Mouse (Mus musculus) heart, embryonic 10.5 days (tissue): ENCODE data around the gene Cmtm3. TPM values are rescaled to one million over a fixed set of nuclear protein-coding genes. Genes with fewer than 3 reads are reported as not detected.

ENCODE experiments used
- DNase-seq: peaks from one replicate; pipeline ENCODE4 v3.0.0-alpha.2; 2017; ENCODE audit warnings: low spot score
- H3K27ac ChIP-seq: fragments of 300-500 bp; sonication (generic); 2 replicates; pipeline ENCODE4 v1.5.1; 2016; ENCODE audit warnings: mild to moderate bottlenecking
- H3K27me3 ChIP-seq: fragments of 300-500 bp; sonication (generic); 2 replicates; pipeline ENCODE4 v1.6.1; 2016; ENCODE audit warnings: mild to moderate bottlenecking; ENCODE audit not compliant: poor library complexity, insufficient read depth, severe bottlenecking
- H3K36me3 ChIP-seq: fragments of 300-500 bp; sonication (generic); 2 replicates; pipeline ENCODE4 v1.6.1; 2016; ENCODE audit warnings: mild to moderate bottlenecking, moderate library complexity
- H3K4me1 ChIP-seq: fragments of 300-500 bp; sonication (generic); 2 replicates; pipeline ENCODE4 v1.6.1; 2016; ENCODE audit warnings: mild to moderate bottlenecking
- H3K4me3 ChIP-seq: fragments of 300-500 bp; sonication (generic); 2 replicates; pipeline ENCODE4 v1.5.1; 2016; ENCODE audit warnings: mild to moderate bottlenecking, moderate library complexity
- H3K9me3 ChIP-seq: fragments of 300-500 bp; sonication (generic); 2 replicates; pipeline ENCODE4 v1.6.1; 2016; ENCODE audit warnings: mild to moderate bottlenecking, moderate library complexity
- WGBS: fragments of 180-500 bp; shearing (Covaris S2); methylation state at CpG from one replicate; pipeline ENCODE4 v1.1.7; 2016; 5-methylcytosine and 5-hydroxymethylcytosine counted together
- polyA plus RNA-seq: library from polyadenylated mRNA; unstranded; fragments of >200 nt; fragmentation: Nextera tagmentation; extraction: Ambion mirVana; gene quantifications from 2 replicates; pipeline ENCODE4 v1.2.1, GENCODE M21; 2016

Cmtm3 gene
- polyA plus RNA-seq, 1 experiment from 2014 or later = 103 TPM

- WGBS = 43% methylated on average over 5 of the region's 5 CpGs
- Histone ChIP-seq H3K4me3 (no peak overlapping the region), H3K9me3 (no peaks in the 10 kb centered on the region), H3K4me1 (no peaks in the 10 kb centered on the region), H3K27me3 (no peaks in the 10 kb centered on the region), H3K27ac (no peak overlapping the region), H3K36me3 (no peaks in the 10 kb centered on the region)
- DNase-seq = peak; percentile 31
Observed at GRCm38 (mm10) chr8:104332665-104333631, 6.3 kb upstream of the Cmtm3 start.

GRCm38 (mm10) chr8:104333786-104334185, 5.4 kb upstream of the Cmtm3 start:
- WGBS = 62% methylated on average over 5 of the region's 5 CpGs
- Histone ChIP-seq H3K9me3 (no peaks in the 10 kb centered on the region), H3K27ac (no peak overlapping the region), H3K36me3 (no peaks in the 10 kb centered on the region), H3K4me3 (no peak overlapping the region), H3K27me3 (no peaks in the 10 kb centered on the region), H3K4me1 (no peaks in the 10 kb centered on the region)
- peak; percentile 46 for DNase-seq

GRCm38 (mm10) chr8:104334196-104334595, 5.0 kb upstream of the Cmtm3 start:
- Histone ChIP-seq H3K4me3 (no peak overlapping the region), H3K36me3 (no peaks in the 10 kb centered on the region), H3K9me3 (no peaks in the 10 kb centered on the region), H3K4me1 (peaks cover 2% of the 10 kb centered on the region), H3K27ac (no peak overlapping the region), H3K27me3 (no peaks in the 10 kb centered on the region)
- 78% methylated on average over 1 of the region's 1 CpGs for WGBS
- no peak for DNase-seq

GRCm38 (mm10) chr8:104336806-104337205, 2.4 kb upstream of the Cmtm3 start:
- no peaks in the 10 kb centered on the region for H3K27me3 ChIP-seq
- no peaks in the 10 kb centered on the region for H3K9me3 ChIP-seq
- 85% methylated on average over 1 of the region's 1 CpGs for WGBS
- H3K4me3 ChIP-seq = no peak overlapping the region
- H3K36me3 ChIP-seq = no peaks in the 10 kb centered on the region
- no peak overlapping the region for H3K27ac ChIP-seq
- peaks cover 23% of the 10 kb centered on the region for H3K4me1 ChIP-seq
- peak; percentile 68 for DNase-seq

- 57% methylated on average over 3 of the region's 3 CpGs for WGBS
- peak; percentile 61 for DNase-seq
- Histone ChIP-seq H3K36me3 (no peaks in the 10 kb centered on the region), H3K27me3 (no peaks in the 10 kb centered on the region), H3K4me3 (no peak overlapping the region), H3K4me1 (peaks cover 24% of the 10 kb centered on the region), H3K27ac (no peak overlapping the region), H3K9me3 (no peaks in the 10 kb centered on the region)
Observed at GRCm38 (mm10) chr8:104337890-104338289, 1.3 kb upstream of the Cmtm3 start.

- Histone ChIP-seq H3K27me3 (no peaks in the 10 kb centered on the region), H3K4me1 (peaks cover 32% of the 10 kb centered on the region), H3K9me3 (no peaks in the 10 kb centered on the region), H3K36me3 (peaks cover 4% of the 10 kb centered on the region), H3K27ac (peak overlapping the region; percentile 95), H3K4me3 (peak overlapping the region; percentile 74)
- WGBS = 4% methylated on average over 6 of the region's 6 CpGs
- DNase-seq = peak; percentile 73
Observed at GRCm38 (mm10) chr8:104339983-104340232, 698 bp downstream of the Cmtm3 start.

GRCm38 (mm10) chr8:104340233-104341105, 1.3 kb downstream of the Cmtm3 start:
- H3K27me3 ChIP-seq = no peaks in the 10 kb centered on the region
- H3K4me1 ChIP-seq = peaks cover 32% of the 10 kb centered on the region
- peak overlapping the region; percentile 95 for H3K27ac ChIP-seq
- no peaks in the 10 kb centered on the region for H3K9me3 ChIP-seq
- WGBS = under 1% methylated on average over 52 of the region's 54 CpGs
- peaks cover 10% of the 10 kb centered on the region for H3K36me3 ChIP-seq
- peak overlapping the region; percentile 74 for H3K4me3 ChIP-seq
- peak; percentile 92 for DNase-seq

- Histone ChIP-seq H3K36me3 (peaks cover 16% of the 10 kb centered on the region), H3K9me3 (no peaks in the 10 kb centered on the region), H3K27ac (peak overlapping the region; percentile 95), H3K27me3 (no peaks in the 10 kb centered on the region), H3K4me3 (peak overlapping the region; percentile 74), H3K4me1 (peaks cover 33% of the 10 kb centered on the region)
- DNase-seq = peak; percentile 94
- WGBS = under 1% methylated on average over 24 of the region's 24 CpGs
Observed at GRCm38 (mm10) chr8:104341106-104341561, 1.9 kb downstream of the Cmtm3 start.

GRCm38 (mm10) chr8:104341678-104342077, 2.5 kb downstream of the Cmtm3 start:
- DNase-seq = peak; percentile 73
- Histone ChIP-seq H3K4me1 (peaks cover 38% of the 10 kb centered on the region), H3K9me3 (no peaks in the 10 kb centered on the region), H3K4me3 (peak overlapping the region; percentile 74), H3K27me3 (no peaks in the 10 kb centered on the region), H3K27ac (peak overlapping the region; percentile 95), H3K36me3 (peaks cover 22% of the 10 kb centered on the region)
- 41% methylated on average over 6 of the region's 6 CpGs for WGBS

- Histone ChIP-seq H3K4me3 (no peak overlapping the region), H3K36me3 (peaks cover 29% of the 10 kb centered on the region), H3K27ac (no peak overlapping the region), H3K4me1 (peaks cover 43% of the 10 kb centered on the region), H3K9me3 (no peaks in the 10 kb centered on the region), H3K27me3 (no peaks in the 10 kb centered on the region)
- WGBS = 51% methylated on average over 5 of the region's 5 CpGs
- DNase-seq = peak; percentile 58
Observed at GRCm38 (mm10) chr8:104342426-104342825, 3.2 kb downstream of the Cmtm3 start.

- H3K9me3 ChIP-seq = no peaks in the 10 kb centered on the region
- H3K27ac ChIP-seq = no peak overlapping the region
- H3K36me3 ChIP-seq = peaks cover 35% of the 10 kb centered on the region
- H3K4me1 ChIP-seq = peaks cover 45% of the 10 kb centered on the region
- DNase-seq = peak; percentile 93
- H3K4me3 ChIP-seq = no peak overlapping the region
- WGBS = 15% methylated on average over 7 of the region's 7 CpGs
- H3K27me3 ChIP-seq = no peaks in the 10 kb centered on the region
Observed at GRCm38 (mm10) chr8:104343957-104344356, 4.7 kb downstream of the Cmtm3 start.

GRCm38 (mm10) chr8:104344622-104345021, 5.4 kb downstream of the Cmtm3 start:
- Histone ChIP-seq H3K27me3 (no peaks in the 10 kb centered on the region), H3K4me3 (no peak overlapping the region), H3K36me3 (peaks cover 35% of the 10 kb centered on the region), H3K9me3 (no peaks in the 10 kb centered on the region), H3K4me1 (peaks cover 41% of the 10 kb centered on the region), H3K27ac (no peak overlapping the region)
- DNase-seq = no peak
- WGBS = 88% methylated on average over 5 of the region's 5 CpGs

- Histone ChIP-seq H3K36me3 (peaks cover 35% of the 10 kb centered on the region), H3K9me3 (no peaks in the 10 kb centered on the region), H3K4me3 (0 out of 2 replicates have a peak overlapping the region, but pooled peaks have one; percentile 5), H3K27ac (peak overlapping the region; percentile 23; the same call in 1 of the 2 replicates), H3K4me1 (peaks cover 25% of the 10 kb centered on the region), H3K27me3 (no peaks in the 10 kb centered on the region)
- 37% methylated on average over 12 of the region's 12 CpGs for whole genome bisulfite sequencing
- DNase-seq = no peak
Observed at GRCm38 (mm10) chr8:104346706-104347105, 7.5 kb downstream of the Cmtm3 start.
